Mouse (Mus musculus) neutrophil, adult 65 days (primary cell): Measurements from ENCODE around the gene Tcl1b1. TPM values are rescaled to one million over a fixed set of nuclear protein-coding genes. Genes with fewer than 3 reads are reported as not detected.

Source experiments
- total RNA-seq: library from RNA; stranded (reverse); gene quantifications from 2 replicates; pipeline ENCODE4 v1.2.4, GENCODE M21; 2023

Tcl1b1 gene
- total RNA-seq, result not detected in 2 replicates

DNA sequence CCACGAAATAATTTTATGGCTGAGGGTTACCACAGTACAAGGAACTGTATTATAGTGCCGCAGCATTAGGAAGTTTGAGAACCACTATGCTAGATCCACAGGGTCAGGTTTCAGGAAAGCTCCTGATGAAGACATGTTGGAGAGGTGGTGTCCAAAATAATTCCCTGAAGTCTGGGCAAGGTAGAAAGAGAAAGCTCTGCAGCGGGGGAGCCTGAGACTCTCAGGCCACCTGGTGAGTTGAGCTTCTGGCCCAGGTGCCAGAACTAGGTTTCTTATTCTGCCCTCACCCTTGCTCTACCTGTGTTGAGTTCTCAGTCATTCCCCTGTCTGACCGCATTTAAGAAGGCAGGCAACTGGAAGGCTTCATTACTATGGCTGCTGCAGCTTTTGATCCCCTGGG lies at the start of gene Tcl1b1:
Gene Tcl1b1 (plus strand): TSS at position 301 of the 400 bp plus-strand sequence.

DNA sequence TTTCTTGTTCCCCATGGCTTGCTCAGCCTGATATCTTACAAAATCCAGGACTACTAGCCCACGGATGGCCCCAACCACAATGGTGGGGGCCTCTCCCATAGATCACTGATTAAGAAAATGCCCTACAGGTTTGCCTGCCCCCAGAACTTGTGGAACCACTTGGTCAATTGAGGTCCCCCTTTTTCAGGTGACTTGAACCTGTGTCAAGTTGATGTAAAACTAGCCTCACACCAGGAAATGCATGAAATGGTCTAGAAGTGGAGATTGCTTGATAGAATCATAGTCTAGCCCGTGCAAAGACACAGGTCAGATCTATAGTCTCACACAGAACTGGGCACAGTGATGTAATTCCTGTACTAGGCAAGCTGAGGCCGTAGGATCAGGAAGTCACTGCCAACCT lies 13.8 kb upstream of the Tcl1b1 start, which contains the start of gene Tcl1b2:
Gene Tcl1b2 (plus strand): TSS at position 301 of the 400 bp plus-strand sequence.

DNA sequence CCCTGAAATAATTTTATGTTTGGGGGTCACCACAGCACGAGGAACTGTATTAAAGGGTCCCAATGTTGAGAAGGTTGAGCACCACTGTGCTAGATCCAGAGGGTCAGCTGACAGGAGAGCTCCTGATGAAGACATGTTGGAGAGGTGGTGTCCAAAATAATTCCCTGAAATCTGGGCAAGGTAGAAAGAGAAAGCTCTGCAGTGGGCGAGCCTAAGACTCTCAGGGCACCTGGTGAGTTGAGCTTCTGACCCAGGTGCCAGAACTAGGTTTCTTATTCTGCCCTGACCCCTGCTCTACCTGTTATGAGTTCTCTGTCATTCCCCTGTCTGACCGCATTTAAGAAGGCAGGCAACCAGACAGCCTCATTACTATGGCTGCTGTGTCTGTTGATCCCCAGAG lies 16.6 kb downstream of the Tcl1b1 start, which contains the start of gene Tcl1b5:
Gene Tcl1b5 (plus strand): TSS at position 301 of the 400 bp plus-strand sequence.

DNA sequence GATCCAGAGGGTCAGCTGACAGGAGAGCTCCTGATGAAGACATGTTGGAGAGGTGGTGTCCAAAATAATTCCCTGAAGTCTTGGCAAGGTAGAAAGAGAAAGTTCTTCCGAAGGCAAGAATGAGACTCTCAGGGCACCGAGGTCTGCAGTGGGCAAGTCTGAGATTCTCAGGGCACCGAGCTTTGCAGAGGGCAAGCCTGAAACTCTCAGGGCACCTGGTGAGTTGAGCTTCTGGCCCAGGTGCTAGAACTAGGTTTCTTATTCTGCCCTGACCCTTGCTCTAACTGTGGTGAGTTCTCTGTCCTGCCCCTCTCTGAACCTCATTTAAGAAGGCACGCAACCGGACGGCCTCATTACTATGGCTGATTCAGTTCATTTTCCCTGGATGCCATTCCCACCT lies 31.3 kb downstream of the Tcl1b1 start, which contains the start of gene Tcl1b3:
Gene Tcl1b3 (plus strand): TSS at position 301 of the 400 bp plus-strand sequence.

DNA sequence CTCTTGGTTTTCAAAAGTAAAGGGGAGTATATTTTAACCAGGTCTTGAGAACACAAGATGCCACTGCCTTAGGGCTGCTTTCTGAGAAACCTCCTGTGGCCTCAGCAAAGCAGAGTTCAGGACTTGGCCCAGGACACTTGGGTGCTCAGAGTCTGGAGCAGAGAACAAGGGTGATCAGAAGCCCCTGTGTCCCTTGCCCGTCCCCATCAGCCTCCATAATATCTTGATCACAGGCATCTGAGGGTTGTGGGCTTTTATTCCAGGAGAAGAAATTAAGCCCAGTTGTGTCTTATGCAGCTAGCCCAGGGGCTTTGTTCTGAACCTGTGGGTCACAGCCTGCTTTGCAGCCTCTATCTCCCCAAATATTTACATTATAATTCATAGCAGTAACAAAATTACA lies 42.2 kb downstream of the Tcl1b1 start, which contains the start of gene Tcl1b4:
Gene Tcl1b4 (plus strand): TSS at position 301 of the 400 bp plus-strand sequence.

Other genes with a start within 250 kb of the Tcl1b1 start
- 26.8 and 46.6 TPM in 2 replicates for gene Syne3, start 149.9 kb upstream of the Tcl1b1 start, total RNA-seq
- gene Glrx5, start 127.0 kb upstream of the Tcl1b1 start, total RNA-seq, result 24.5 and 35.8 TPM in 2 replicates
- not detected in 2 replicates for gene Tcl1b2, start 13.7 kb upstream of the Tcl1b1 start, total RNA-seq
- not detected in 2 replicates for gene Tcl1b5, start 16.7 kb downstream of the Tcl1b1 start, total RNA-seq
- not detected in 2 replicates for gene Tcl1b3, start 31.4 kb downstream of the Tcl1b1 start, total RNA-seq
- gene Tcl1b4, start 42.3 kb downstream of the Tcl1b1 start, total RNA-seq, result not detected in 2 replicates
- not detected in 2 replicates for gene Tcl1, start 63.1 kb downstream of the Tcl1b1 start, total RNA-seq
- not detected in 2 replicates for gene Tunar, start 174.2 kb downstream of the Tcl1b1 start, total RNA-seq